Mouse (Mus musculus) cortical plate, adult 2 months (tissue): ENCODE measurements around the gene Olfr458.

Source experiments
- CTCF ChIP-seq: fragments of 200-500 bp; IDR thresholded peaks from 2 replicates; pipeline ENCODE4 v1.5.1; 2011; ENCODE audit warnings: mild to moderate bottlenecking, control low read depth, low read length; ENCODE audit not compliant: insufficient read depth; ENCODE audit errors: extremely low read depth
- POLR2A ChIP-seq: fragments of 200-500 bp; IDR thresholded peaks from 2 replicates; pipeline ENCODE4 v1.6.1; 2011; ENCODE audit warnings: mild to moderate bottlenecking, low read length, control low read depth; ENCODE audit not compliant: insufficient read depth; ENCODE audit errors: extremely low read depth

DNA sequence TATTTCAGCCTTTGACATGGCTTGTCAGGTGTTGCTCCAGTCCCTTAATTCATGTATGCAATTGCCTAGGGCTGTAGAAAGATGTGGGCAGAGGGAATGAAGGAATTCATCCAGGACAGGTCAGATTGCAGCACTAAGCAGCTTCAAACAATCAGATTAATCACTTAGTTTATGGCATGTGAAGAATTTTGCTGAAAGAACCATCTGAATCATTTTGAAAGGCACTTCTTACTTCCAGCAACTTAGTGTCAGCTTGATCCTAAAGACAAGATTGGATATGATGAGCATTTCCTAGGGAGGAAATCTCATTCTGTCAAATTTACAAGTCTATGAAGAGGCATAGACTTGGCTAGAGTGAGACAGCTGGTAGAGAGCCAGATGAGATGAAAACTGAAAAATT lies 44.3 kb upstream of the Olfr458 start:
- TF ChIP-seq CTCF (no peak), POLR2A (no peak)
